18 mouse cellular contexts compared by ENCODE assay signal in genomic region chr6:47329212-47329611, GRCm38 (mm10).
DNase-seq lines count a peak whose midpoint lies in the region; ATAC-seq and TF ChIP-seq lines count a peak whose summit lies in the region.
"Had no signal": no experiment of that assay in that cellular context is flagged by ENCODE, and none has a peak within 500 bp of the region (broad histone marks: within the 10 kb centered on the region; RNA-seq: fewer than 3 reads in every experiment).

No protein-coding gene starts in this region.

- H3K9ac ChIP-seq in intestine, embryonic 16.5 days (ENCODE audit: low read depth, low read length), result no peak overlapping the region
- H3K9ac ChIP-seq: embryonic facial prominence, embryonic 12.5 days; liver, embryonic 15.5 days; midbrain, embryonic 12.5 days had no signal

- 0 out of 2 replicates have a peak, but pooled peaks cover 2% of the 10 kb centered on the region for H3K4me1 ChIP-seq in intestine, embryonic 16.5 days (ENCODE audit: control insufficient read depth, insufficient read depth, low read length)
- no peaks in the 10 kb centered on the region for H3K4me1 ChIP-seq in thymus, adult 2 months (replicated peaks; ENCODE audit: control insufficient read depth, insufficient read depth, low read length)
- H3K4me1 ChIP-seq: embryonic facial prominence, embryonic 12.5 days; liver, embryonic 15.5 days had no signal

- no peaks in the 10 kb centered on the region for H3K9me3 ChIP-seq in intestine, embryonic 16.5 days (ENCODE audit: control insufficient read depth, low read length)
- H3K9me3 ChIP-seq: embryonic facial prominence, embryonic 12.5 days; liver, embryonic 15.5 days; midbrain, embryonic 12.5 days had no signal

- H3K27me3 ChIP-seq in intestine, embryonic 16.5 days (replicated peaks; ENCODE audit: control insufficient read depth, insufficient read depth, low read length), result no peaks in the 10 kb centered on the region
- no peaks in the 10 kb centered on the region for H3K27me3 ChIP-seq in thymus, adult 2 months (ENCODE audit: control insufficient read depth, insufficient read depth, low read length)
- H3K27me3 ChIP-seq: CH12.LX; embryonic facial prominence, embryonic 12.5 days; liver, embryonic 15.5 days; midbrain, embryonic 12.5 days; Patski had no signal

- TF ChIP-seq CTCF in thymus, adult 2 months (IDR thresholded peaks at IDR 0.05; ENCODE audit: borderline replicate concordance, control insufficient read depth, extremely low read depth, insufficient read depth, low read length, poor library complexity), result no peak

- H3K4me3 ChIP-seq in intestine, embryonic 16.5 days (ENCODE audit: low read length), result no peak overlapping the region
- H3K4me3 ChIP-seq in thymus, adult 2 months (ENCODE audit: control insufficient read depth, insufficient read depth, low read length), result no peak overlapping the region
- H3K4me3 ChIP-seq: embryonic facial prominence, embryonic 12.5 days; liver, embryonic 15.5 days; midbrain, embryonic 12.5 days; myocyte had no signal

- H3K36me3 ChIP-seq in intestine, embryonic 16.5 days (ENCODE audit: control insufficient read depth, insufficient read depth, low read length), result no peaks in the 10 kb centered on the region
- H3K36me3 ChIP-seq in thymus, adult 2 months (ENCODE audit: control insufficient read depth, insufficient read depth, low read length), result no peaks in the 10 kb centered on the region
- H3K36me3 ChIP-seq: embryonic facial prominence, embryonic 12.5 days; liver, embryonic 15.5 days; midbrain, embryonic 12.5 days had no signal

- H3K27ac ChIP-seq in intestine, embryonic 16.5 days (ENCODE audit: low read length), result no peak overlapping the region
- no peak overlapping the region for H3K27ac ChIP-seq in thymus, adult 2 months (ENCODE audit: control insufficient read depth, insufficient read depth, low read length)
- H3K27ac ChIP-seq: embryonic facial prominence, embryonic 12.5 days; liver, embryonic 15.5 days; midbrain, embryonic 12.5 days had no signal

- no peak for TF ChIP-seq POLR2A in thymus, adult 2 months (IDR thresholded peaks at IDR 0.05; ENCODE audit: control insufficient read depth, extremely low read depth, insufficient read depth, low read length, poor library complexity)

- 5% methylated on average over 4 of the region's 4 CpGs for WGBS in intestine, embryonic 16.5 days
- WGBS in thymus, adult 2 months, result 71% methylated on average over 4 of the region's 4 CpGs

- peak; percentile 23 for DNase-seq in adrenal gland, postnatal 14 days
- DNase-seq in adrenal gland, postnatal 4 days (ENCODE audit: low spot score in 2 of 2), result no peak
- DNase-seq in kidney, postnatal 25 days, result peak; percentile 34 to 39
- DNase-seq in kidney, adult 18-20 months, result no peak
- peak; percentile 45 for DNase-seq in lung, postnatal 36 days
- DNase-seq in thymus, adult 2 months, result no peak
- DNase-seq: cerebellum, adult 9-10 months; layer of hippocampus, adult 9-11 months; right cerebral cortex, postnatal 14 days had no signal

- no peak overlapping the region for H3K4me2 ChIP-seq in intestine, embryonic 16.5 days (ENCODE audit: low read depth, low read length)
- H3K4me2 ChIP-seq: embryonic facial prominence, embryonic 12.5 days; liver, embryonic 15.5 days; midbrain, embryonic 12.5 days had no signal

- ATAC-seq in intestine, embryonic 16.5 days, result peak; percentile 94
- no peak for ATAC-seq in erythroid progenitor cell, adult 5-6 weeks (replicated peaks; ENCODE audit: low FRiP score, poor library complexity, severe bottlenecking)
- ATAC-seq: hindbrain, embryonic 16.5 days; Patski had no signal

Comparison
In these comparisons a context has a peak if more than half of its experiments do, and no peak if none do; other contexts are left out.
1. DNase-seq: peak in adrenal gland, postnatal 14 days (single experiment), kidney, postnatal 25 days (2 of 2) and lung, postnatal 36 days (single experiment); none in adrenal gland, postnatal 4 days (0 of 2), kidney, adult 18-20 months (single experiment) and thymus, adult 2 months (single experiment).